Mouse (Mus musculus): ENCODE results near the gene Svip.

Svip gene

GRCm38 (mm10) chr7:52005511-52006295, at the start of gene Svip:
TSS of gene Svip (minus strand) at chr7:52006018.
- peak; percentile 96 for DNase-seq

- DNase-seq, result peak; percentile 8
These were observed 32.1 kb upstream of the Svip start for GRCm38 (mm10) chr7:52037600-52038582.

- DNase-seq, result no peak
These were observed 18.3 kb upstream of the Svip start for GRCm38 (mm10) chr7:52024050-52024626.

DNA sequence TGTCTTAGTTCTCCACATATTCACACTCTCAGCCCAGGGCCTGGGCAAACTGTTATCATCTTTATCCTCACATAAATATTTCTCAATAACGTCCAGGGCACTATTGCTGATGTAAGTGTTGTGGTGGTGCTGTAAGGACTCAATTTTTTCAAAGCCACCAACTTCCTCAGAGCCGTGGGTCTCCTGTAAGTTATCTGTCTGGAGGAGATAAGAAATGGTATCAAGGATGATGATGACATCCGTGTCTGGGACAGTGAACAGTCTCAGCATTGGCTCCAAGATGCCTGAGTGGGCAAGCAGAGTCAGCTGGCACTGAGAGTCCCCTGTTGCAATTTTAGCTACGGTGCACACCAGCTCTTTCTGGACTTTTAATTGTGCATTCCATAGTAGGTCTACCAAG, 16.2 kb upstream of the Svip start:
- DNase-seq, result no peak

- DNase-seq, result no peak
These were observed 9.8 kb upstream of the Svip start, which contains the start of gene 1700015G11Rik for GRCm38 (mm10) chr7:52015628-52016027. TSS of gene 1700015G11Rik (minus strand) at chr7:52015728.

DNA sequence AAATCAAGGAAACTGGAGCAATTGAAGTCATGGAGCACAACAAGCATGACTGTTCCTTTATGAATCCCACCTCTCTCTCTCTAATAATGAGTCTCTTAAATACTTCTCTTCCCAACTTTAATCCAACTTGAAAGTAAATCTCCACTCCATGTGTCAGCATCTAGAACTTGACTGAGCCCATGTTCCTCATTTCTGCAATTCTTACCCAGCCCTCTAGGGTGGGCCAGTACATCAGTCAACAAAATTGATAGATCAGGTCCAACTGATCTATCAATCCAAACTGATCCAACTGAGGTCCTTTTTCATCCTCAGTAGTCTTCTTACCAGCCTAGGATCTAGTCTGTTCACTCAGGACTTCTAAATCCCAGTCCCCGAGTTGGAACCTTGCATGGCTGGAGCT, 9.4 kb upstream of the Svip start:
- DNase-seq, result no peak

GRCm38 (mm10) chr7:52013457-52013856, 7.6 kb upstream of the Svip start:
- no peak for DNase-seq

- no peak for DNase-seq
These were observed 1.3 kb upstream of the Svip start for GRCm38 (mm10) chr7:52007138-52007537.

DNA sequence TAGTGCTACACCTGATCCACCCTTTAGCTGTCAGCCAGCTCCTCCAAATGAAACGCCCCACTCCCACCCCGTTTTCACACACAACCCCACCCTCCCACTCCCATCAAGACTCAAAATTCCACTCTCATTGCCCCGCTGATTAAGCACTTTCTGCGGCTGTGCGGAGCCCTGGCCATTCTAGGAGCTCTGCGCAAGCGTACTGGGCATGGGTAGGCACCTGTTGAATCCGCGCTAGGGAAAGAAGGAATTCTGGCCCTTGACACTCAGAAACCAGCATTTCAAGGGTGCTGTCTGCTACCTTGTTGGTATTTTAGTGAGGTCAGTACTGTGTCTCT, 445 bp upstream of the Svip start:
- no peak for DNase-seq

- DNase-seq, result no peak
These were observed 14.8 kb downstream of the Svip start for GRCm38 (mm10) chr7:51991020-51991419.

- DNase-seq, result peak; percentile 15
These were observed 18.9 kb downstream of the Svip start for GRCm38 (mm10) chr7:51986909-51987308.

DNA sequence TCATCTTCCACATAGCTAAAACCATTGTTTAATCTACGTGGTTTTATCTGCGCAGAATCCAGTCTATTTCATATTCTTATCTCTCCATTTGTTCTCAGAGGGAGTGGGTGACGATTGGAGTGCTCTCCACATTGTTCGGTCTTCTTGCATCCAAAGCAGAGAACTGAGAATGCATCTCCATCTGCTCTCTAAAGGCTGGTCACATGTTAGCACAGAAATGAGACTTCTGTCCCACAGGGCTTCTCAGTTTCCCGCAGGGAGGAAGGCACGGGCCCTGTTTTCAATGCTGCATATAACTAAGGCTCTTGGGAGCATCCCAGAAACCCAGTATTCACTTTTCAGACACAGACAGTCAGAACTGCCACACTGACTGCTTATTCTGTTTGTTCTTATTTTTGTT, 20.1 kb downstream of the Svip start:
- DNase-seq, result no peak

GRCm38 (mm10) chr7:51982303-51982702, 23.5 kb downstream of the Svip start:
- DNase-seq, result no peak

DNA sequence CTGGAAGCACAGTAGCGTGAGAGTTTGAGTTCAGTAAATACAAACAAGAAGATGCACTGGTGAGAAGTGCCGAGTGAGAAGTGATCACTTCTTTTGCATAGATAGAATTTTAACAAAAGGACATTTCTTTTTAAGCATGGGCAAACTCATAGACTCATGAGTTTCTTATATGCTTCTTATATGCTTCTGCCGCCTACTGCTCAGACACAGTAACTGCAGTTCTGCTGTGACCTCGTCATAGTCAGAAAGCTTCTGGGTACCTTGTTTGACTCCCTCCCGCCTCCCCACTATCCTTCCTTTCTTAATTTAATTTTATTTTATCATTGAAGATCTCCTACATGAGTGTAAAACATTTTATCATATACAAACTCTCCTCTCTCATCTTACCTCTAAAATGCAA, 26.5 kb downstream of the Svip start:
- peak; percentile 11 for DNase-seq

GRCm38 (mm10) chr7:51975181-51975580, 30.6 kb downstream of the Svip start:
- no peak for DNase-seq

- no peak for DNase-seq
These were observed 32.3 kb downstream of the Svip start for GRCm38 (mm10) chr7:51973526-51973925.

DNA sequence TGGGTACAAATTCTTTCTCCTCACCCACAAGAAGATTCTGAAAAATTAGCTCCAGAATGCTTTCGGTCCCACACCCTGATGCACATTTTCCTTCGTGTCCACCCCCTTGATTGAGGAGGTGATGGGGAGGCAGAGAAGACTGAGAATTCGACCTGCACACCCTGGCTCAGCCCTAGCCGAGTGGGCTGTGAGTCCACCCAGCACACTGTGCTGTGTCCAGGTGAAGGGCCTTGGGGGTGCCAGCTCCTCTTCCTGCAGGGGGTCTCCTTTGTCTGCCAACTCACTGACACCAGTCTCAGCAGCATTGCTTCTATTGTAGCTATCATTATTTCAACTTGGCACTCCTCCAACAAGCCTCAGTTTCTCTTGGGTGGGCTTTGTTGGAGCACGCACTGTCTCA, 32.7 kb downstream of the Svip start:
- no peak for DNase-seq

- peak; percentile 42 for DNase-seq
These were observed 33.5 kb downstream of the Svip start for GRCm38 (mm10) chr7:51972252-51972855.

GRCm38 (mm10) chr7:51969379-51969778, 36.4 kb downstream of the Svip start:
- DNase-seq, result no peak

DNA sequence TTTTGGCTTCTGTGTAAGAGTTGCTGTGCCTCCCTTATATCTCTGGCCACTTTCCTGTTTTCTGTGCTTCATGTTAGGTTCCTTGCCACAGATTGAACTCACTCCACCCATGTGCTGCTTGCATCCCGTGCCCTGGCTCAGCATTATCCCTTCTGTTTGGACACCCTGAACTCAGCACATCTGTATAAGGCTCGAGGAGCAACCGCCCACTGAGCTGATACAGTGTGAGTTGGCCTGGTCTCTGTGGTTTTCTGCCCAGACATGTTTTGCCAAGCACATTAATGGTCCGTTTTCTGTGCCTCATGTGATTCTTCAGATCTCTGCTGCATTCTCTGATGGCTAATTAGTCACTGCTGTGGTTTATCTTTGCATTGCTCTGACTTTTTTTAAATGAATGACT, 38.2 kb downstream of the Svip start:
- no peak for DNase-seq

DNA sequence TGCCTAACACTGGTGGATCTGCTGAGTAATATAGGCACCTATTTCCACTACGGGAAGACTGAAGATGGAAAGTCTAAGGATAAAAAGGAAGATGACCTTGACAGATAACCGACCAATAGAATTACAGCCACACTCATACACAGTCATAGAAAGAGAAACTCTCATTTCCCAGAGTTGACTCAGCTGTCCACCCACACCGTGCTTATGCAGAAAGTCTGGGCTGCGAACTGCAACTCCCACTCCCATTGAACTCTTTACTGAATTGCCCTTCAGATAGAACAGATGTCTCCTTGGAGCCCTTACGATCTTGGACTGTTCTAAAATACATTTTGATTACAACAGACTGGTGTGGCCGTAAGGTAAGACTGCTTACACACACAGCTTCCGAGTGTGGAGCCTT, 41.1 kb downstream of the Svip start:
- DNase-seq, result no peak

GRCm38 (mm10) chr7:51962219-51962952, 43.4 kb downstream of the Svip start:
- DNase-seq, result no peak
